Mouse (Mus musculus): ENCODE data around the gene Cadps. TPM values are rescaled to one million over a fixed set of nuclear protein-coding genes. Genes with fewer than 3 reads are reported as not detected.

Gene Cadps
- polyA plus RNA-seq, 1 experiment from 2014 or later, result 0.21 TPM

DNA sequence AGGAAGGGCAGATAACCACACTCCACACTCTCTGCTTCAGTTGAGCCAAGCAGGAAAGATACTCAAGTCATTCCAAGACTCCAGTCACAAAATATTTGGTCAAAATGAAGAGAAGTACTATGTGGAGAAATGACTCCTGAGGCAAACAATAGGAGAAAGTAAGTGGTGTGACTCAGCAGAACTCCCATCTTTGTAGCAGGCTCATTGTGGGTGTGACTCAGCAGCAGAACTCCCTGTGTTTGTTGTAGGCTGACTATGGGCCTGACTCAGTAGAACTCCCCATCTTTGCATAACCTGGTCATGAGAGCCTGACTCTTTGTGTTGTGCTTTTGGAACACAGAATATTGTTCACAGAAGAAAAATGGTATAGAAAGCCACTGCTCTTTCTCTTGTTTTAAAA is 231.1 kb downstream of the Cadps start:
- no peaks in the 10 kb centered on the region for H3K27me3 ChIP-seq (ENCODE audit: insufficient read depth, low read length)
- DNase-seq (no peak), ATAC-seq (ENCODE audit: insufficient read depth) (no peak)
- no peak overlapping the region for H3K4me3 ChIP-seq (ENCODE audit: low read depth, low read length)
- no peaks in the 10 kb centered on the region for H3K9me3 ChIP-seq (ENCODE audit: low read depth, low read length)
- no peak for TF ChIP-seq CTCF (IDR thresholded peaks at IDR 0.05; ENCODE audit: low read depth)
- H3K9ac ChIP-seq, result no peak overlapping the region
- no peak overlapping the region for H3K27ac ChIP-seq (ENCODE audit: low read depth)
- no peak overlapping the region for H3K4me2 ChIP-seq
- no peaks in the 10 kb centered on the region for H3K4me1 ChIP-seq (ENCODE audit: insufficient read depth)
- no peaks in the 10 kb centered on the region for H3K36me3 ChIP-seq (ENCODE audit: insufficient read depth)

GRCm38 (mm10) chr14:12583536-12583935 is 239.3 kb downstream of the Cadps start:
- TF ChIP-seq CTCF (IDR thresholded peaks at IDR 0.05; ENCODE audit: low read depth), result no peak
- H3K9ac ChIP-seq, result no peak overlapping the region
- no peak for ATAC-seq (ENCODE audit: insufficient read depth)
- H3K27ac ChIP-seq (ENCODE audit: low read depth), result no peak overlapping the region
- WGBS, result 73% methylated on average over 5 of the region's 5 CpGs
- no peaks in the 10 kb centered on the region for H3K36me3 ChIP-seq (ENCODE audit: insufficient read depth)
- H3K4me3 ChIP-seq (ENCODE audit: low read depth, low read length), result no peak overlapping the region
- H3K4me2 ChIP-seq, result no peak overlapping the region
- H3K27me3 ChIP-seq (ENCODE audit: insufficient read depth, low read length), result no peaks in the 10 kb centered on the region
- no peaks in the 10 kb centered on the region for H3K9me3 ChIP-seq (ENCODE audit: low read depth, low read length)
- no peaks in the 10 kb centered on the region for H3K4me1 ChIP-seq (ENCODE audit: insufficient read depth)
- DNase-seq, result no peak

DNA sequence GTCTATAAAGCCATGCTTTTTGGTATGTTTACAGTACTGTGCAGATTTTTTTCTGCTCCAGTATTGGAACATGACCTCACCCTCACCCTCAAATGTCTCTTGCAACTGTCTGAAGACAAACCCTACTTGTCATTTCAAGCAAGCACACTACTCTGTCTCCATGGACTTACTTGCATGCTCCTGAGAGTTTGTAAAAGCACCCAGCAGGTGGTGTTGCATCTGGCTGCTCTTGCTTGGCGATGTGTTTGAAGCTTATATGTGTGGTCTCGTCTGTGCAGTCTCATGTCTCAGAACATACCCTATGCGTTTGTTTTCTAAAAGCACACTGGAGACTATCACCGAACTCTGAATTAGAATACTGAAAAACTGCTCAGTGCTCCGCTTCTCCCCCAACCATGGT is 241.2 kb downstream of the Cadps start:
- DNase-seq (no peak), ATAC-seq (ENCODE audit: insufficient read depth) (no peak)
- H3K4me1 ChIP-seq (ENCODE audit: insufficient read depth), result no peaks in the 10 kb centered on the region
- H3K27me3 ChIP-seq (ENCODE audit: insufficient read depth, low read length), result no peaks in the 10 kb centered on the region
- no peak overlapping the region for H3K4me2 ChIP-seq
- H3K4me3 ChIP-seq (ENCODE audit: low read depth, low read length), result no peak overlapping the region
- H3K9ac ChIP-seq, result no peak overlapping the region
- 0 out of 2 replicates have a peak, but pooled peaks have one; percentile 7 for TF ChIP-seq CTCF (IDR thresholded peaks at IDR 0.05; ENCODE audit: low read depth)
- 75% methylated on average over 5 of the region's 5 CpGs for WGBS
- no peak overlapping the region for H3K27ac ChIP-seq (ENCODE audit: low read depth)
- H3K9me3 ChIP-seq (ENCODE audit: low read depth, low read length), result no peaks in the 10 kb centered on the region
- H3K36me3 ChIP-seq (ENCODE audit: insufficient read depth), result no peaks in the 10 kb centered on the region

DNA sequence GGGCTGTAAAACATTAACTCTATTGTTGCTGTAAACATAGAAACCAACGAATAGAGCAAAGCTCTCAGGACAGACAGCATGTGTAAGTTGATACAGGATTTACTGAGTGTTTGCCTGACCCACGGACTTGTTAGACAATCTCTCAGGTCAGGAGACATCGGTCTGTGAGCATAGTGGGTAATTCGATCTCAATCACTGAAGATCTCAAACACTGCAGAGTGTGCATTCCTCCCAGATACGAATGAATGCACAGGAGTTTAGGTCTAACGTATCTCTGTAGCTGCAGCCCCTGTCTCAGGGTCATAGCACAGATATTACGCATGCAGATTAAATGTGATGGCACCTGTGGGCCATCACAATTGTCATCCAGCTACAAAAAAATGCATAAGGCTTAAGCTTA is 242.1 kb downstream of the Cadps start:
- Histone ChIP-seq H3K4me1 (ENCODE audit: insufficient read depth) (no peaks in the 10 kb centered on the region), H3K36me3 (ENCODE audit: insufficient read depth) (no peaks in the 10 kb centered on the region), H3K27me3 (ENCODE audit: insufficient read depth, low read length) (no peaks in the 10 kb centered on the region), H3K4me2 (no peak overlapping the region), H3K4me3 (ENCODE audit: low read depth, low read length) (no peak overlapping the region), H3K27ac (ENCODE audit: low read depth) (no peak overlapping the region), H3K9ac (no peak overlapping the region), H3K9me3 (ENCODE audit: low read depth, low read length) (no peaks in the 10 kb centered on the region)
- no peak for TF ChIP-seq CTCF (IDR thresholded peaks at IDR 0.05; ENCODE audit: low read depth)
- ATAC-seq (ENCODE audit: insufficient read depth) (no peak; the same call in 1 of the 2 replicates), DNase-seq (no peak)
- WGBS, result 15% methylated on average over 7 of the region's 7 CpGs

DNA sequence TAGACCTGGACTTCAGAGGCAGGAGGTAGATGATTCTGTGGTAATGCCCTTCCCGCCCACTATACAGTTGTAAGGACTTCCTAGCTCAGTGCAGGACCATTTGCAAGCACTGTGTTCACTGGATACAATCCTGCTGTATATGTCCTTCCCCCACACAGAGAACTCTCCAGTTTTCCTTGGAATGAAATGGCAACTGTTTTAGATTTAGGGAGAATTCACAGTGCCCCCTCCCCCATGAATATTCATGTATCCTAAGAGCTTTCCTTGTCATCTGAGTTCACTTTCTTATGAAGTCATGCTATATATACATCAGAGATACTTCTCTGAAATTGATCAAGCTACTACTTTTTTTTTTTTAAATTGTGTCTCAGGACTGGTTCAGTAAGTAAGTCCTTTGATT is 244.7 kb downstream of the Cadps start:
- 81% methylated on average over 1 of the region's 1 CpGs for WGBS
- Histone ChIP-seq H3K4me2 (no peak overlapping the region), H3K9me3 (ENCODE audit: low read depth, low read length) (no peaks in the 10 kb centered on the region), H3K4me3 (ENCODE audit: low read depth, low read length) (no peak overlapping the region), H3K36me3 (ENCODE audit: insufficient read depth) (no peaks in the 10 kb centered on the region), H3K4me1 (ENCODE audit: insufficient read depth) (no peaks in the 10 kb centered on the region), H3K27me3 (ENCODE audit: insufficient read depth, low read length) (no peaks in the 10 kb centered on the region), H3K27ac (ENCODE audit: low read depth) (no peak overlapping the region), H3K9ac (no peak overlapping the region)
- DNase-seq, result no peak
- ATAC-seq (ENCODE audit: insufficient read depth), result no peak
- no peak for TF ChIP-seq CTCF (IDR thresholded peaks at IDR 0.05; ENCODE audit: low read depth)

- TF ChIP-seq CTCF (IDR thresholded peaks at IDR 0.05; ENCODE audit: low read depth), result no peak
- no peak overlapping the region for H3K27ac ChIP-seq (ENCODE audit: low read depth)
- no peak overlapping the region for H3K9ac ChIP-seq
- no peak overlapping the region for H3K4me3 ChIP-seq (ENCODE audit: low read depth, low read length)
- ATAC-seq (ENCODE audit: insufficient read depth), result no peak
- H3K9me3 ChIP-seq (ENCODE audit: low read depth, low read length), result no peaks in the 10 kb centered on the region
- no peak overlapping the region for H3K4me2 ChIP-seq
- 80% methylated on average over 2 of the region's 2 CpGs for WGBS
- no peaks in the 10 kb centered on the region for H3K36me3 ChIP-seq (ENCODE audit: insufficient read depth)
- no peaks in the 10 kb centered on the region for H3K4me1 ChIP-seq (ENCODE audit: insufficient read depth)
- no peaks in the 10 kb centered on the region for H3K27me3 ChIP-seq (ENCODE audit: insufficient read depth, low read length)
- no peak for DNase-seq
Measured at GRCm38 (mm10) chr14:12577475-12578140, 245.3 kb downstream of the Cadps start.

DNA sequence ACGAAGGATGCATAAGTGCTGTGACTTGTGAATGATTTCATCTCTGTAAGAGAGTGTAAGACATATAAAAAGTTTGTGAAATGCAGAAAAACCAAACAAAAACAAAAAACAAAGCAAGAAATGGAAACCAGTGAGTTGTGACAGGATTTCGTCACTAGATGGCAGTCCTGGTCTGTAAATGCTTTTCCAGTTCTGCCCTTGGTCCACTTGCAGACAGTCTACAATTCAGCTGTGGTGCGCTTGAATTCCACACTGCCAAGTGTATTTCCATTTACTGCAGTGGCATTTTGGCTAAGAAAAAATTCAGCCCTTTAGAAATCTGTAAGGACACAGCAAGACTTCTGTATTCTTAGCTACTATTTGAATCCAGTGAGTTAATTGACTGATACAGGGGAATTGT is 247.8 kb downstream of the Cadps start:
- H3K4me2 ChIP-seq, result no peak overlapping the region
- H3K27me3 ChIP-seq (ENCODE audit: insufficient read depth, low read length), result no peaks in the 10 kb centered on the region
- no peak for ATAC-seq (ENCODE audit: insufficient read depth)
- DNase-seq, result peak; percentile 84
- no peak overlapping the region for H3K4me3 ChIP-seq (ENCODE audit: low read depth, low read length)
- WGBS, result 22% methylated on average over 3 of the region's 3 CpGs
- H3K27ac ChIP-seq (ENCODE audit: low read depth), result no peak overlapping the region
- no peaks in the 10 kb centered on the region for H3K9me3 ChIP-seq (ENCODE audit: low read depth, low read length)
- H3K9ac ChIP-seq, result no peak overlapping the region
- no peaks in the 10 kb centered on the region for H3K4me1 ChIP-seq (ENCODE audit: insufficient read depth)
- TF ChIP-seq CTCF (IDR thresholded peaks at IDR 0.05; ENCODE audit: low read depth), result peak; percentile 79
- no peaks in the 10 kb centered on the region for H3K36me3 ChIP-seq (ENCODE audit: insufficient read depth)
